In the genomic region with DNA sequence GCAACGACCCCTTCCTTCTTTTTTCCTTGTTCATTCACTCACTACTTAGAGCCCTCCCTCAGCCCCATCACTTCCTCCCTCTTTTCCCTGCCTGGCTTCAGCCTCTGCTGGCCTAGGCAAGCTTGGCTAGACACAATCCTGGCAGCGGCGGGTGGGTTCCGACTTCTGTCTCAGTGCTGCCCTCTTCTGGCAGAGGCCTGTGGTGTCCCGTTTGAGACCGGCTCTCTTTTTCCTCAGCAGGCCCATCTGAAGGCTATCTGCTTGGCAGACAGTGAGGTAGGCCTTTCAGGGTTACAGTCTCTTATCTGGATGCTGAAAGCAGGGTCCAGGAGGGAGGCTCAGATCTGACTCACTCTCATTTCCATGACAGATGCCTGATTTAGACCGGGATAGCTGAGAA, we compare ENCODE assay signal across 8 mouse cellular contexts. TPM values are rescaled to one million over a fixed set of nuclear protein-coding genes. Genes with fewer than 3 reads are reported as not detected.
DNase-seq lines count a peak whose midpoint lies in the region; ATAC-seq and TF ChIP-seq lines count a peak whose summit lies in the region.

No protein-coding gene starts in this region.

- no peak for TF ChIP-seq POLR2A in bone marrow, adult 2 months (IDR thresholded peaks at IDR 0.05; ENCODE audit: borderline replicate concordance, control insufficient read depth, low read depth, low read length)

- no peak overlapping the region for H3K9ac ChIP-seq in embryonic facial prominence, embryonic 14.5 days (ENCODE audit: low read depth, low read length)
- no peak overlapping the region for H3K9ac ChIP-seq in liver, postnatal 0 days (replicated peaks)
- no peak overlapping the region for H3K9ac ChIP-seq in neural tube, embryonic 14.5 days (replicated peaks; ENCODE audit: low read depth, low read length)
- no peak overlapping the region for H3K9ac ChIP-seq in stomach, postnatal 0 days (ENCODE audit: low read length)

- no peaks in the 10 kb centered on the region for H3K9me3 ChIP-seq in embryonic facial prominence, embryonic 14.5 days (ENCODE audit: control insufficient read depth, low read length)
- H3K9me3 ChIP-seq in heart, embryonic 10.5 days: no peaks in the 10 kb centered on the region
- no peaks in the 10 kb centered on the region for H3K9me3 ChIP-seq in liver, postnatal 0 days (ENCODE audit: low read length)
- no peaks in the 10 kb centered on the region for H3K9me3 ChIP-seq in neural tube, embryonic 14.5 days (ENCODE audit: control insufficient read depth, low read length)
- no peaks in the 10 kb centered on the region for H3K9me3 ChIP-seq in stomach, postnatal 0 days (ENCODE audit: control insufficient read depth, low read length)

- H3K27me3 ChIP-seq in embryonic facial prominence, embryonic 14.5 days (replicated peaks; ENCODE audit: control insufficient read depth, insufficient read depth, low read length): no peaks in the 10 kb centered on the region
- H3K27me3 ChIP-seq in heart, embryonic 10.5 days (ENCODE audit: insufficient read depth, poor library complexity, severe bottlenecking): peaks cover 15% of the 10 kb centered on the region; the same call in 1 of the 2 replicates
- H3K27me3 ChIP-seq in liver, postnatal 0 days (ENCODE audit: insufficient read depth, low read length): no peaks in the 10 kb centered on the region
- no peaks in the 10 kb centered on the region for H3K27me3 ChIP-seq in neural tube, embryonic 14.5 days (ENCODE audit: control insufficient read depth, insufficient read depth, low read length)
- H3K27me3 ChIP-seq in stomach, postnatal 0 days (ENCODE audit: control insufficient read depth, insufficient read depth, low read length): no peaks in the 10 kb centered on the region

- ATAC-seq in embryonic facial prominence, embryonic 14.5 days (ENCODE audit: low read depth): peak; percentile 53; the same call in 1 of the 2 replicates
- no peak; the same call in 1 of the 2 replicates for ATAC-seq in liver, postnatal 0 days
- peak; percentile 52; the same call in 1 of the 2 replicates for ATAC-seq in neural tube, embryonic 14.5 days (ENCODE audit: low read depth)
- peak; percentile 43; the same call in 1 of the 2 replicates for ATAC-seq in stomach, postnatal 0 days (ENCODE audit: low FRiP score, low TSS enrichment)

- H3K4me2 ChIP-seq in embryonic facial prominence, embryonic 14.5 days (ENCODE audit: low read depth, low read length): no peak overlapping the region
- H3K4me2 ChIP-seq in liver, postnatal 0 days (ENCODE audit: low read depth, low read length): no peak overlapping the region
- H3K4me2 ChIP-seq in neural tube, embryonic 14.5 days (ENCODE audit: low read depth, low read length): no peak overlapping the region
- H3K4me2 ChIP-seq in stomach, postnatal 0 days (replicated peaks; ENCODE audit: low read depth): no peak overlapping the region

- no peak overlapping the region for H3K4me3 ChIP-seq in bone marrow, adult 2 months (replicated peaks; ENCODE audit: control insufficient read depth, low read depth, low read length)
- H3K4me3 ChIP-seq in embryonic facial prominence, embryonic 14.5 days (ENCODE audit: low read depth, low read length): no peak overlapping the region
- no peak overlapping the region for H3K4me3 ChIP-seq in heart, embryonic 10.5 days
- H3K4me3 ChIP-seq in liver, postnatal 0 days (ENCODE audit: low read depth, low read length): no peak overlapping the region
- no peak overlapping the region for H3K4me3 ChIP-seq in neural tube, embryonic 14.5 days (ENCODE audit: low read depth, low read length)
- H3K4me3 ChIP-seq in stomach, postnatal 0 days (ENCODE audit: low read depth, low read length): no peak overlapping the region

- WGBS in bone marrow, adult 2 months: 9% methylated on average over 7 of the region's 7 CpGs
- 8% methylated on average over 7 of the region's 7 CpGs for WGBS in embryonic facial prominence, embryonic 14.5 days
- WGBS in heart, embryonic 10.5 days: 7% methylated on average over 7 of the region's 7 CpGs
- 5% methylated on average over 7 of the region's 7 CpGs for WGBS in liver, postnatal 0 days (ENCODE audit: insufficient replicate concordance)
- WGBS in neural tube, embryonic 14.5 days: 7% methylated on average over 7 of the region's 7 CpGs
- WGBS in stomach, postnatal 0 days: 7% methylated on average over 7 of the region's 7 CpGs

- no peaks in the 10 kb centered on the region for H3K36me3 ChIP-seq in embryonic facial prominence, embryonic 14.5 days (ENCODE audit: control insufficient read depth, insufficient read depth, low read length)
- no peaks in the 10 kb centered on the region for H3K36me3 ChIP-seq in heart, embryonic 10.5 days
- H3K36me3 ChIP-seq in liver, postnatal 0 days (replicated peaks; ENCODE audit: insufficient read depth, low read length): no peaks in the 10 kb centered on the region
- no peaks in the 10 kb centered on the region for H3K36me3 ChIP-seq in neural tube, embryonic 14.5 days (ENCODE audit: control insufficient read depth, insufficient read depth, low read length)
- H3K36me3 ChIP-seq in stomach, postnatal 0 days (ENCODE audit: control insufficient read depth, insufficient read depth, low read length): no peaks in the 10 kb centered on the region

- no peak for TF ChIP-seq EP300 in liver, postnatal 0 days (IDR thresholded peaks at IDR 0.05; ENCODE audit: low read depth)
- TF ChIP-seq EP300 in stomach, postnatal 0 days (optimal IDR thresholded peaks at IDR 0.05): no peak

- H3K4me1 ChIP-seq in bone marrow, adult 2 months (ENCODE audit: control insufficient read depth, insufficient read depth, low read length): no peaks in the 10 kb centered on the region
- no peaks in the 10 kb centered on the region for H3K4me1 ChIP-seq in embryonic facial prominence, embryonic 14.5 days (ENCODE audit: control insufficient read depth, insufficient read depth, low read length)
- H3K4me1 ChIP-seq in heart, embryonic 10.5 days: peaks cover 8% of the 10 kb centered on the region; the same call in 1 of the 2 replicates
- no peaks in the 10 kb centered on the region for H3K4me1 ChIP-seq in liver, postnatal 0 days (ENCODE audit: insufficient read depth)
- no peaks in the 10 kb centered on the region for H3K4me1 ChIP-seq in neural tube, embryonic 14.5 days (ENCODE audit: control insufficient read depth, insufficient read depth, low read length)
- no peaks in the 10 kb centered on the region for H3K4me1 ChIP-seq in stomach, postnatal 0 days (replicated peaks; ENCODE audit: control insufficient read depth, insufficient read depth)

- H3K27ac ChIP-seq in bone marrow, adult 2 months (ENCODE audit: control insufficient read depth, insufficient read depth, low read depth, low read length, poor library complexity): no peak overlapping the region
- no peak overlapping the region for H3K27ac ChIP-seq in embryonic facial prominence, embryonic 14.5 days (replicated peaks; ENCODE audit: low read depth, low read length)
- H3K27ac ChIP-seq in heart, embryonic 10.5 days: no peak overlapping the region
- no peak overlapping the region for H3K27ac ChIP-seq in liver, postnatal 0 days (ENCODE audit: low read depth)
- no peak overlapping the region for H3K27ac ChIP-seq in neural tube, embryonic 14.5 days (ENCODE audit: low read depth, low read length)
- no peak overlapping the region for H3K27ac ChIP-seq in stomach, postnatal 0 days (replicated peaks)

- peak; percentile 74 for TF ChIP-seq CTCF in bone marrow, adult 2 months (IDR thresholded peaks at IDR 0.05; ENCODE audit: control insufficient read depth, insufficient read depth, low read length)
- peak; percentile 88 for TF ChIP-seq CTCF in liver, postnatal 0 days (IDR thresholded peaks at IDR 0.05; ENCODE audit: low read depth)
- TF ChIP-seq CTCF in stomach, postnatal 0 days (IDR thresholded peaks at IDR 0.05; ENCODE audit: low read depth): peak; percentile 88

- DNase-seq in CD4-positive, CD25-positive, alpha-beta regulatory T cell, adult 2 months (ENCODE audit: low read depth, low spot score): peak; percentile 79
- DNase-seq in embryonic facial prominence, embryonic 14.5 days (ENCODE audit: low spot score): peak; percentile 87
- DNase-seq in heart, embryonic 10.5 days (ENCODE audit: low spot score): peak; percentile 91
- peak; percentile 88 to 93 for DNase-seq in kidney, postnatal 36 days
- peak; percentile 86 for DNase-seq in liver, postnatal 0 days
- DNase-seq in stomach, postnatal 0 days (ENCODE audit: low spot score): peak; percentile 85

RNA-seq across cellular contexts. Expression of a gene that starts 26.2 kb away (rescaled TPM):
- 17.8 and 21.7 TPM in 2 replicates for polyA plus RNA-seq in bone marrow, adult 2 months (2011; ENCODE audit: insufficient read depth, insufficient read length, low replicate concordance, missing spikeins)
- polyA plus RNA-seq in embryonic facial prominence, embryonic 14.5 days (2014; fragmentation: Nextera tagmentation; extraction: Ambion mirVana): 158 and 170 TPM in 2 replicates
- polyA plus RNA-seq in heart, embryonic 10.5 days (2016; fragmentation: Nextera tagmentation; extraction: Ambion mirVana): 114 and 121 TPM in 2 replicates
- 48.8 and 56.4 TPM in 2 replicates for polyA plus RNA-seq in liver, postnatal 0 days (2015; fragmentation: Nextera tagmentation; extraction: Ambion mirVana)
- polyA plus RNA-seq in neural tube, embryonic 14.5 days (2014; fragmentation: Nextera tagmentation; extraction: Ambion mirVana): 156 and 161 TPM in 2 replicates
- polyA plus RNA-seq in stomach, postnatal 0 days (2015; fragmentation: Nextera tagmentation; extraction: Ambion mirVana): 101 and 116 TPM in 2 replicates
